Mouse (Mus musculus): Measurements from ENCODE around the gene Ube2q1. TPM values are rescaled to one million over a fixed set of nuclear protein-coding genes. Genes with fewer than 3 reads are reported as not detected.

The Ube2q1 gene
- polyA plus RNA-seq (2015; fragmentation: Nextera tagmentation; extraction: Ambion mirVana): 9.8 and 11.5 TPM in 2 replicates

GRCm38 (mm10) chr3:89772968-89773709 is at the start of gene Ube2q1:
Gene Ube2q1 (plus strand): TSS chr3:89773616.
- no peaks in the 10 kb centered on the region for H3K27me3 ChIP-seq (ENCODE audit: insufficient read depth, low read length)
- H3K9ac ChIP-seq (replicated peaks; ENCODE audit: low read length): peak within 1 kb of the TSS; percentile 96
- peaks cover 15% of the 10 kb centered on the region for H3K36me3 ChIP-seq (ENCODE audit: insufficient read depth, low read length)
- under 1% methylated on average over 56 of the region's 90 CpGs for WGBS
- ATAC-seq (ENCODE audit: low FRiP score, low TSS enrichment): peak; percentile 94
- H3K4me2 ChIP-seq (replicated peaks; ENCODE audit: low read depth, low read length): peak within 1 kb of the TSS; percentile 86
- peak within 1 kb of the TSS; percentile 94 for H3K4me3 ChIP-seq (ENCODE audit: low read length)
- no peaks in the 10 kb centered on the region for H3K9me3 ChIP-seq (ENCODE audit: low read length)
- peak within 1 kb of the TSS; percentile 95 for H3K27ac ChIP-seq (ENCODE audit: low read length)
- H3K4me1 ChIP-seq (ENCODE audit: insufficient read depth, low read length): peaks cover 28% of the 10 kb centered on the region

DNA sequence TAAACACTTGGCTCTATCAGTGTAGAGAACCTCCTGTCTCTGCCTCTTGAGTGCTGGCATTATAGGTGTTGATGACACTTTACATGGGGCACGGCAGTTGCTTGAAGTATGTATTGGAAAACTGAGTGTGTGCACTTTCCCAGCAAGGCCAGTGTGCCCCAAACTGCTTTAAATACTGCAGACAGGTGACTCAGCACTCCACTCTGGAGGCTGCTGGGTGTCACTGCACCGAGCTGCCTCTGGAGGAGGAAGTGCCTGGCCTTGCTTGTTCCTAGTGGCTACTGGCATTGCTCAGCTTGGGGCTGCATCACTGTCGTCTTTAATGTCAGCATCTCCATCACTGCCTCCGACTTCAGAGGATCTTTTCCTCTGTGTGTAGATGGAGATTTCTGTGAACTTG is 46.4 kb upstream of the Ube2q1 start:
- no peak for ATAC-seq (ENCODE audit: low FRiP score, low TSS enrichment)
- 23% methylated on average over 4 of the region's 4 CpGs for WGBS
- no peak overlapping the region for H3K27ac ChIP-seq (ENCODE audit: low read length)

DNA sequence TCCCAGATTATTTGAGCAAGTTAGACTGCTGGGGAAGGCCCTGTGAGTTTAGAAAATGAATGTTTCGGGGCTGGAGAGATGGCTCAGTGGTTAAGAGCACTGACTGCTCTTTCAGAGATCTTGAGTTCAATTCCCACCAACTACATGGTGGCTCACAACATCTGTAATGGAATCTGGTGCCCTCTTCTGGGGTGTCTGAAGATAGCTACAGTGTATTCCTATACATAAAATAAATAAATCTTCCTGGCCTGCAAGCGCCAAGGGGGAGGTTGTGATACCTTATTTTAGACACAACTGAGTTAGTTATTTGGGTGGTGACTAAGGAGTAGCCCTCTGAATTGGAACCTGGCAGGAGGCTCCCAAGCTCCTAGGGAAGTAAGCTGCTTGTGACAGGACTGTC is 44.6 kb upstream of the Ube2q1 start:
- H3K27me3 ChIP-seq (ENCODE audit: insufficient read depth, low read length): no peaks in the 10 kb centered on the region
- no peaks in the 10 kb centered on the region for H3K9me3 ChIP-seq (ENCODE audit: low read length)
- no peaks in the 10 kb centered on the region for H3K36me3 ChIP-seq (ENCODE audit: insufficient read depth, low read length)
- H3K4me3 ChIP-seq (ENCODE audit: low read length): no peak overlapping the region
- 75% methylated on average over 2 of the region's 2 CpGs for WGBS
- H3K4me1 ChIP-seq (ENCODE audit: insufficient read depth, low read length): peaks cover 8% of the 10 kb centered on the region
- H3K9ac ChIP-seq (replicated peaks; ENCODE audit: low read length): no peak overlapping the region
- no peak overlapping the region for H3K27ac ChIP-seq (ENCODE audit: low read length)
- ATAC-seq (ENCODE audit: low FRiP score, low TSS enrichment): no peak
- H3K4me2 ChIP-seq (replicated peaks; ENCODE audit: low read depth, low read length): no peak overlapping the region

More for the DNA sequence above, 46.4 kb upstream of the Ube2q1 start:
- Histone ChIP-seq H3K36me3 (ENCODE audit: insufficient read depth, low read length) (no peaks in the 10 kb centered on the region), H3K4me3 (ENCODE audit: low read length) (no peak overlapping the region), H3K9ac (replicated peaks; ENCODE audit: low read length) (no peak overlapping the region), H3K4me1 (ENCODE audit: insufficient read depth, low read length) (peaks cover 8% of the 10 kb centered on the region), H3K9me3 (ENCODE audit: low read length) (no peaks in the 10 kb centered on the region), H3K27me3 (ENCODE audit: insufficient read depth, low read length) (no peaks in the 10 kb centered on the region), H3K4me2 (replicated peaks; ENCODE audit: low read depth, low read length) (no peak overlapping the region)

DNA sequence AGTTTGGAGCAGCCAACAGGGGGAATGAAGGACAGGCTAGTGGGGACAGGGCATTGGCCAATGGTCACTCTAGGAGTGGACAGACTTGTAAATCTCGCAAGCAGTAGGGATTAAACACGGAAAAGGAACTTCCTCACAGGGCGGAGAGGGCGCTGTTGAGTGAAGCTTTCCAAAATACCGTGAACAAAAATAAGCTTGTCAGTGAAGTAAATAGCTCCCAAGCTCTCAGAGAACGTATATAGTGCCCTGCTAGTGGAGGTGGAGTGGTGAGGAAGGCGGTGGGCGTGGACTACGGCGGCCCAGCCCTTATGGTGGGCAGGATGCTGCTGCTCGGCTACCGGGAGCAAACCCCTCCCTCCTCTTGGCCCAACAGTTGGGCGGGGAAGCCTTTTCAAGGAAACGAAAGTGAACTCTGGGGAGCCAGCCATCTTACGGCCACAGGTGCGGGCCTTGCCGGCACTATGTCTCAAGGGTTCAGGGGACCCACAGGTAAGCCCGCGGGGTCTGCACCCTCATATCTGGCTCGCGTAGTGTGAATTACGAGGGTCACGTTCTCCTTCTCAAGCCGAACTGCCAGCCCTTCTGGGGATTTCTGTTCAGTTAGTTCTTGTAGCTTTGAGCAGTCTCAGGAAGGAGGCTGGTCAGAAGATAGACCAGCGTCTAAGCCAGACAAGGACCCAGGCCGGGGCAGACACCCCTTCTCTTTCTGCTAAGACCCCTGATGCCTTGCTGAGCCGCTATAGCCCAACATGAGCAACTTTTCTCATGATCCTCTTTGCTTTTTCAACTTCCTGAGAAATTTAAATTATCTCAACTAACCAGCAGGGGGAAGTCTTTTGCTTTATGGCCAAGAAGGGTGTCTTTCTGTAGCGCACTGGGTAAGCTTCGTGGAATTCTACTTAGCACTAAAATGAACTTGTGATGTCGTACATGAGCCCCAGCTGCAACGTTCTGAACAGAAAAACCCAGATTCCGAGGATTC is 42.8 kb upstream of the Ube2q1 start:
- no peaks in the 10 kb centered on the region for H3K27me3 ChIP-seq (ENCODE audit: insufficient read depth, low read length)
- ATAC-seq (ENCODE audit: low FRiP score, low TSS enrichment): peak; percentile 98
- H3K27ac ChIP-seq (ENCODE audit: low read length): peak overlapping the region; percentile 67
- H3K4me1 ChIP-seq (ENCODE audit: insufficient read depth, low read length): peaks cover 8% of the 10 kb centered on the region
- 2% methylated on average over 32 of the region's 32 CpGs for WGBS
- H3K9me3 ChIP-seq (ENCODE audit: low read length): no peaks in the 10 kb centered on the region
- H3K9ac ChIP-seq (replicated peaks; ENCODE audit: low read length): peak overlapping the region; percentile 64
- peak overlapping the region; percentile 62 for H3K4me2 ChIP-seq (replicated peaks; ENCODE audit: low read depth, low read length)
- peaks cover 3% of the 10 kb centered on the region for H3K36me3 ChIP-seq (ENCODE audit: insufficient read depth, low read length)
- peak overlapping the region; percentile 65 for H3K4me3 ChIP-seq (ENCODE audit: low read length)

GRCm38 (mm10) chr3:89732091-89732490 is 41.3 kb upstream of the Ube2q1 start:
- 93% methylated on average over 4 of the region's 4 CpGs for WGBS
- ATAC-seq (ENCODE audit: low FRiP score, low TSS enrichment): no peak
- peaks cover 8% of the 10 kb centered on the region for H3K36me3 ChIP-seq (ENCODE audit: insufficient read depth, low read length)
- H3K4me2 ChIP-seq (replicated peaks; ENCODE audit: low read depth, low read length): no peak overlapping the region
- no peak overlapping the region for H3K27ac ChIP-seq (ENCODE audit: low read length)
- H3K9me3 ChIP-seq (ENCODE audit: low read length): no peaks in the 10 kb centered on the region
- H3K9ac ChIP-seq (replicated peaks; ENCODE audit: low read length): no peak overlapping the region
- peaks cover 8% of the 10 kb centered on the region for H3K4me1 ChIP-seq (ENCODE audit: insufficient read depth, low read length)
- no peak overlapping the region for H3K4me3 ChIP-seq (ENCODE audit: low read length)
- H3K27me3 ChIP-seq (ENCODE audit: insufficient read depth, low read length): no peaks in the 10 kb centered on the region

DNA sequence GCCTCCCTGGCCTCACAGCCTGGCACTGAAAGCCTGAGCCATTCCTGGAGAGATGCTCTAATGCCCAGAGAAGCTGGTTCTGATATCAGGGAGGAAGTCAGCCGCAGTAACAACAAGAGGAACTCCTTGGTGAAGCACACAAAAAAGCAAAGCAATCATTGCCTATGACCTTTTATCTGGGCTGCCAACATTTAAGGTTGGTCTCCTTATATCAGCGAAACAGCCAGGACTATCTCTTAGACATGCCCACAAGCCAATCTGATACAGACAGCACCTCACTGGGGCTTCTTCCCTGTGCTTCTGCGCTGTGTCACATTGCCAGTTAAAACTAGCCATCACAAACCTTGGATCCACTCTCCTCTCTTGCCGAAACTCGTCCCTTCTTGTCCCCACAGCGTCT is 34.9 kb upstream of the Ube2q1 start:
- H3K4me2 ChIP-seq (replicated peaks; ENCODE audit: low read depth, low read length): no peak overlapping the region
- no peak overlapping the region for H3K4me3 ChIP-seq (ENCODE audit: low read length)
- no peak overlapping the region for H3K9ac ChIP-seq (replicated peaks; ENCODE audit: low read length)
- WGBS: 93% methylated on average over 6 of the region's 6 CpGs
- H3K4me1 ChIP-seq (ENCODE audit: insufficient read depth, low read length): no peaks in the 10 kb centered on the region
- no peak for ATAC-seq (ENCODE audit: low FRiP score, low TSS enrichment)
- no peak overlapping the region for H3K27ac ChIP-seq (ENCODE audit: low read length)
- H3K27me3 ChIP-seq (ENCODE audit: insufficient read depth, low read length): no peaks in the 10 kb centered on the region
- peaks cover 36% of the 10 kb centered on the region for H3K36me3 ChIP-seq (ENCODE audit: insufficient read depth, low read length)
- H3K9me3 ChIP-seq (ENCODE audit: low read length): no peaks in the 10 kb centered on the region

GRCm38 (mm10) chr3:89752307-89752706 is 21.1 kb upstream of the Ube2q1 start:
- no peaks in the 10 kb centered on the region for H3K27me3 ChIP-seq (ENCODE audit: insufficient read depth, low read length)
- no peak for ATAC-seq (ENCODE audit: low FRiP score, low TSS enrichment)
- peaks cover 20% of the 10 kb centered on the region; the same call in 1 of the 2 replicates for H3K36me3 ChIP-seq (ENCODE audit: insufficient read depth, low read length)
- WGBS: 50% methylated on average over 1 of the region's 1 CpGs
- no peaks in the 10 kb centered on the region for H3K9me3 ChIP-seq (ENCODE audit: low read length)
- H3K4me3 ChIP-seq (ENCODE audit: low read length): no peak overlapping the region
- no peak overlapping the region for H3K27ac ChIP-seq (ENCODE audit: low read length)
- no peak overlapping the region for H3K4me2 ChIP-seq (replicated peaks; ENCODE audit: low read depth, low read length)
- H3K4me1 ChIP-seq (ENCODE audit: insufficient read depth, low read length): no peaks in the 10 kb centered on the region
- no peak overlapping the region for H3K9ac ChIP-seq (replicated peaks; ENCODE audit: low read length)

- no peak overlapping the region for H3K27ac ChIP-seq (ENCODE audit: low read length)
- H3K36me3 ChIP-seq (ENCODE audit: insufficient read depth, low read length): peaks cover 4% of the 10 kb centered on the region; the same call in 1 of the 2 replicates
- H3K9ac ChIP-seq (replicated peaks; ENCODE audit: low read length): no peak overlapping the region
- no peak for ATAC-seq (ENCODE audit: low FRiP score, low TSS enrichment)
- no peaks in the 10 kb centered on the region for H3K27me3 ChIP-seq (ENCODE audit: insufficient read depth, low read length)
- H3K4me1 ChIP-seq (ENCODE audit: insufficient read depth, low read length): no peaks in the 10 kb centered on the region
- H3K4me3 ChIP-seq (ENCODE audit: low read length): no peak overlapping the region
- H3K4me2 ChIP-seq (replicated peaks; ENCODE audit: low read depth, low read length): no peak overlapping the region
- 67% methylated on average over 6 of the region's 6 CpGs for WGBS
- H3K9me3 ChIP-seq (ENCODE audit: low read length): no peaks in the 10 kb centered on the region
Measured at GRCm38 (mm10) chr3:89755283-89755682, 18.1 kb upstream of the Ube2q1 start.

DNA sequence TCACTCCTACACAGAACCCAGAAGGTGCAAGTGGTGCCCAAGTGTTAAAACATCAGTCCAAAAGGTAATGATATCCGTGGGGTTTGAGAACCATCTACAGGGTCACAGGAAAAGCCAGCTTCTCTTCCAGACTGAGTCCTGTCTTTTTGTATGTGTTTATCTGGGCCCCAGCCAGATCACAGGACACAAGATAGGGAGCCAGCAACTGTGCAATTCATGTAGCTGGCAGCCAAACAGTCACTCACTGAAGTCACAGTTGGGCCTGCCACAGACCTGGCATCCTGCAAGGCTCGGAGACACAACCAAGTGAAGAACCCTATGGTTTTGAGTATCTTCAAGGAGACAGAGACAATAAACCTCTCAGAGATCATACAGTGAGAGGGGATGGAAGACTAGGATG is 15.6 kb upstream of the Ube2q1 start:
- Histone ChIP-seq H3K36me3 (ENCODE audit: insufficient read depth, low read length) (no peaks in the 10 kb centered on the region), H3K4me1 (ENCODE audit: insufficient read depth, low read length) (no peaks in the 10 kb centered on the region), H3K27ac (ENCODE audit: low read length) (no peak overlapping the region), H3K4me2 (replicated peaks; ENCODE audit: low read depth, low read length) (no peak overlapping the region), H3K4me3 (ENCODE audit: low read length) (no peak overlapping the region), H3K9me3 (ENCODE audit: low read length) (no peaks in the 10 kb centered on the region), H3K27me3 (ENCODE audit: insufficient read depth, low read length) (no peaks in the 10 kb centered on the region), H3K9ac (replicated peaks; ENCODE audit: low read length) (no peak overlapping the region)
- no peak for ATAC-seq (ENCODE audit: low FRiP score, low TSS enrichment)
- WGBS: 72% methylated on average over 2 of the region's 2 CpGs
